Mouse (Mus musculus) left cerebral cortex, adult 18-20 months (tissue): ENCODE results near the gene Fam219a. TPM values are rescaled to one million over a fixed set of nuclear protein-coding genes. Genes with fewer than 3 reads are reported as not detected.

Experiments
- DNase-seq, 2 experiments: peaks; one replicate each; pipeline ENCODE4 v3.0.0; 2021 to 2022; ENCODE audit warnings: low spot score in 2 of 2, mixed read lengths in 1 of 2
- total RNA-seq, 2 experiments: library from RNA; stranded (reverse); gene quantifications; 2 replicates each; pipeline ENCODE4 v1.2.3; 2021

Gene Fam219a
- total RNA-seq, 2 experiments from 2014 or later, result 198 TPM

GRCm38 (mm10) chr4:41477648-41478160 lies 91.6 kb downstream of the Fam219a start:
- DNase-seq, result no peak

- no peak for DNase-seq
These were observed 98.0 kb downstream of the Fam219a start for GRCm38 (mm10) chr4:41471384-41471689.

GRCm38 (mm10) chr4:41470684-41471383 lies 98.5 kb downstream of the Fam219a start:
- DNase-seq, result peak; percentile 48 to 64

GRCm38 (mm10) chr4:41470051-41470683 lies 99.2 kb downstream of the Fam219a start:
- peak in 1 of 2 experiments; percentile 63 for DNase-seq

GRCm38 (mm10) chr4:41469199-41469598 lies 100.1 kb downstream of the Fam219a start:
- DNase-seq, result no peak

DNA sequence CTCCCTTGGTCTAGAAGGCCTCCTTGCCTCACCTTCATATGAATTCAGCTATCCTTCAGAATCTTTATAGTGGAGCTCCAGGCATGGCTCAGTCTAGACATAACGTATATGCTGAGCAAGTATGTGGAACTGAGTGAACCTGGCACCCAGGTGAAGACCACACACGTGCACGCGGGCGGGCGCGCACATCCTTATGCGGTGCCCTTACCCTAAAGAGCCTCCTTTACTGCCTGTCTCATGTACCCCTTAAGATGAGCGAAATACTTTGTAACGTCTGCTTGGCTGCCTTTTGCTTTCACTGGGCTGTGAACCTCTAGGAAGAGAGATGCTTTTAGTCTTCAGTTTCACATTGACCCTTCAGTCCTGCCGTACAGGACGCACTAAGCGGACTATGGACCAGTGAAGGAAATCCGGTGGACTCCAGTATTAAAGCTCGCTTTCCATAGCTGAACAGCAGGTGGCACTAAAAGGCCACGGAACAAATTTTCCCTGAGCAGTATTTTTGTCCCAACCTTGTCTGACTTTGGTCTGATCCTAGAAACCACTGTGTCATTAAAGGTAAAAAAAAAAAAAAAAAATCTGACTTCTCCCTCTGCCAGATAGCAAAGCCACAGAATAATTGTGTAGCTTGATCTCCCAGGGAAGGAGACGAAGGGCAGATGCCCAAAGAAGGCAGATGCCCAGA lies 100.8 kb downstream of the Fam219a start:
- peak; percentile 65 for DNase-seq

Other genes with a start within 250 kb of the Fam219a start
- 10 to 100 TPM; 48.3 to 57.9 TPM for gene Ubap1, start 220.5 kb downstream of the Fam219a start, total RNA-seq
- gene Kif24, start 104.7 kb downstream of the Fam219a start, total RNA-seq, result 1 to 10 TPM in 1 of 2 experiments, under 1 TPM in 1; 0.49 to 1.2 TPM
- gene Nudt2, start 104.4 kb downstream of the Fam219a start, total RNA-seq, result 10 to 100 TPM; 31.9 to 33.9 TPM
- gene AI464131, start 66.5 kb downstream of the Fam219a start, total RNA-seq, result 10 to 100 TPM; 23.5 to 24.3 TPM
- gene 1110017D15Rik, start 52.2 kb downstream of the Fam219a start, total RNA-seq, result 1 to 10 TPM; 5.1 to 5.7 TPM
- 1 to 10 TPM; 6.6 to 9.1 TPM for gene Dnaic1, start 237 bp upstream of the Fam219a start, total RNA-seq
- 10 to 100 TPM; 59.1 to 66.3 TPM for gene Enho, start 70.8 kb upstream of the Fam219a start, total RNA-seq
- 100 to 1,000 TPM; 117 to 131 TPM for gene Cntfr, start 127.6 kb upstream of the Fam219a start, total RNA-seq
- 10 to 100 TPM; 37.2 to 44.3 TPM for gene Il11ra1, start 130.5 kb upstream of the Fam219a start, total RNA-seq
- 10 to 100 TPM; 32.5 to 37.1 TPM for gene Rpp25l, start 144.0 kb upstream of the Fam219a start, total RNA-seq
- gene Dctn3, start 153.6 kb upstream of the Fam219a start, total RNA-seq, result 100 to 1,000 TPM; 166 to 172 TPM
- gene Arid3c, start 161.6 kb upstream of the Fam219a start, total RNA-seq, result 1 to 10 TPM in 1 of 2 experiments, under 1 TPM in 1; 0.80 to 1.3 TPM
- 10 to 100 TPM; 66.6 to 79.6 TPM for gene Galt, start 185.7 kb upstream of the Fam219a start, total RNA-seq
- 10 to 100 TPM; 49.5 to 58.6 TPM for gene Sigmar1, start 186.6 kb upstream of the Fam219a start, total RNA-seq
- gene Ccl27a, start 204.7 kb upstream of the Fam219a start, total RNA-seq, result 100 to 1,000 TPM; 226 to 245 TPM